Mouse (Mus musculus): ENCODE measurements around the gene Lrrc29. TPM values are rescaled to one million over a fixed set of nuclear protein-coding genes. Genes with fewer than 3 reads are reported as not detected.

The Lrrc29 gene
- polyA plus RNA-seq, 1 experiment from 2014 or later: 0.61 TPM

DNA sequence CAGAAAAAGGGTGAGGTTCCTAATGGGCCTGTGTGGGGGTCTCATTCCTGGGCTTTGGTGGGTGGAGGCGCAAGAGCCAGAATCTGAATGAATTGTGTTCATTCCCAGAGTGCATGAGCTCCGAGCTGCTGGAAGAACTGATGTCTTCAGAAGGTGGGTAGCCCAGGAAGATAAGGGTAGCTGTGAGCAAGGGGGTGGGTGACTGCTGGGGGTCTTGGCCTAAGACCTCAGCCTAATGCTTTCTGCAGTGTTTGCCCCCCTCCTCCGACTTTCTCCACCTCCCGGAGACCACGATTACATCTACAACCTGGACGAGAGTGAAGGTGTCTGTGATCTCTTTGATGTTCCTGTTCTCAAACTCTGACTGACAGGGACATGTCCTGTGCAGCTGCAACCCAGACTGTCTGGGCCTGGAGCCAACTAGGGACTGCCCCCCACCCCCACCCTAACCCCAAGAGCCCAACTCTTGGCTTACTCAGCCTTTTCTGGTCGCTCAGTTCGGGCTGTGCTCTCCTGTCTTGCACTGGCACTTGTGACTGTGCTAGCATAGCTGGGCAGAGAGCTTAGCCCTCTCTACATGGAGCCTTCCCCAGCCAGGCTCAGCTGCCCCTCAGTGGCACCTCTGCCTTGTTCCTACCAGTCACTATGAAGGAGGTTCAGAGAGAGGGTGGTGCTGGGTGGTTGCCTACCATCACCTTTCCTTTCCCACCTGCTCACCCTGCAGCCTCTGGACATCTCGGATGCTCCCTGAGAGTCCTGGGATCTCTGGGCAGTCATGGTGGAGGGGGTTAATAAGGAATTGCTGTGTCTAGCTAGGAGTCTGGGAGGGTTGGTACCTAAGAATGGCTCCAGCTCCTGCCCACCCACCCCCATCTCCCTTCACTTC, 21.5 kb downstream of the Lrrc29 start:
- H3K36me3 ChIP-seq (ENCODE audit: poor library complexity, severe bottlenecking): peaks cover 88% of the 10 kb centered on the region
- no peak overlapping the region for H3K4me3 ChIP-seq
- no peaks in the 10 kb centered on the region for H3K27me3 ChIP-seq
- 67% methylated on average over 9 of the region's 9 CpGs for WGBS
- no peak overlapping the region for H3K9ac ChIP-seq
- no peak overlapping the region for H3K27ac ChIP-seq
- peaks cover 19% of the 10 kb centered on the region for H3K4me1 ChIP-seq
- no peaks in the 10 kb centered on the region for H3K9me3 ChIP-seq (replicated peaks)
- no peak overlapping the region for H3K4me2 ChIP-seq
- ATAC-seq: peak; percentile 22; the same call in 1 of the 2 replicates

DNA sequence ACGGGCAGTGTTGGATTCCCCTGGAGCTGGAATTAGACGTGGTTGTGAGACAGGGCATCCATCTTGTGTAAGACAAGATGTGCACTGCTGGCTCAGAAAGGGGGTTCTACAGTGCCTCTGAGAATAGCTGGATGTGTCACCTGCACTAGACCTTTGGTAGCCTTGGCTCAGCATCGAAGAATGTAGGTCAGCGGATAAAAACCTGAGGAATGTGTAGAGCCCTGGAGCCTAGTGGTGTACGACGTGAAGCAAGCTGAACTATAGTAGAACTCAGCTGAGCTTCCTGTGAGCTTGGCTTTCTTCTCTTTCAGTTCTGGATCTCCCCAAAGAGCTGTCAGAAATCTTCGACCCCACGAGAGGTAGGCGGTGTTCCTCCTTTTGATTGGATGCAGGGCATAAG, 22.2 kb downstream of the Lrrc29 start:
- Histone ChIP-seq H3K9me3 (replicated peaks) (no peaks in the 10 kb centered on the region), H3K4me3 (no peak overlapping the region), H3K4me1 (peaks cover 24% of the 10 kb centered on the region), H3K4me2 (no peak overlapping the region), H3K27me3 (no peaks in the 10 kb centered on the region), H3K9ac (no peak overlapping the region), H3K27ac (no peak overlapping the region), H3K36me3 (ENCODE audit: poor library complexity, severe bottlenecking) (peaks cover 88% of the 10 kb centered on the region)
- WGBS: 89% methylated on average over 9 of the region's 9 CpGs
- no peak for ATAC-seq

DNA sequence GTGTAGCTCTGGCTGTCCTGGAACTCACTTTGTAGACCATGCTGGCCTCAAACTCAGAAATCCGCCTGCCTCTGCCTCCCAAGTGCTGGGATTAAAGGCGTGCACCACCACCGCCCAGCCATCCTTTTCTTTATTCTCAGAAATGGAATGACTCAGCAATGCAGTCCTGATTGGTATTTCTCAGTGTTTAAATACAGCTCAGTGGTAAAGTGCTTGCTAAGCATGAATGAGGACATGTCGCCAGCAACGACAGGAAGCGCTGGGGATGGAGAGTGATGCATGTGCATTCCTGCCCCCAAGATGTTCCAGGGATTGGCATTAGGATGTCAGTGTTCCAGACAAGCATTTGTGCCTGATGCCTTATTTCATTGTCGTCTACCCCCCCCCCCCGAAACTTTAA, 22.7 kb downstream of the Lrrc29 start:
- Histone ChIP-seq H3K4me3 (no peak overlapping the region), H3K9me3 (replicated peaks) (no peaks in the 10 kb centered on the region), H3K9ac (no peak overlapping the region), H3K27ac (no peak overlapping the region), H3K4me2 (no peak overlapping the region), H3K36me3 (ENCODE audit: poor library complexity, severe bottlenecking) (peaks cover 86% of the 10 kb centered on the region), H3K4me1 (peaks cover 29% of the 10 kb centered on the region), H3K27me3 (no peaks in the 10 kb centered on the region)
- no peak for ATAC-seq
- 93% methylated on average over 8 of the region's 8 CpGs for WGBS

DNA sequence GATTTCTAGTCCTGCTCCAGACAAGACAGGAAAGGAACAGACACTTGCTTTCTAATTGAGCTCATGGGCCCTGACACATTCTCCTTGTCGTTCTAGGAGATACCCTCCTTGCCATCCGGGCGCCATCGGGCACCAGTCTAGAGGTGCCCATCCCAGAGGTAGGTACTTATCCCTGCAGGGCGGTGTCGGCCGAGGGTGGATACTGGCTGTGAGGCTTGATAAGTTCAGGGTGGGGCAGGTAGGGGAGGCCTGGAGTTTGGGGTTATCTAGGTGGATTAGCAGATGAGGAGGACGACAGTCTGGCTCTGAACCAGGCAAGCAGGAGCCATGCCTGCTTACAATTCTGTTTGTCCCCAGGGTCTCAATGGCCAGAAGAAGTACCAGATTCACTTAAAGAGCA, 26.1 kb downstream of the Lrrc29 start:
- ATAC-seq: no peak
- H3K4me2 ChIP-seq: no peak overlapping the region
- H3K9me3 ChIP-seq (replicated peaks): no peaks in the 10 kb centered on the region
- WGBS: 93% methylated on average over 8 of the region's 8 CpGs
- peaks cover 63% of the 10 kb centered on the region for H3K36me3 ChIP-seq (ENCODE audit: poor library complexity, severe bottlenecking)
- no peaks in the 10 kb centered on the region for H3K27me3 ChIP-seq
- H3K27ac ChIP-seq: no peak overlapping the region
- H3K9ac ChIP-seq: no peak overlapping the region
- H3K4me3 ChIP-seq: no peak overlapping the region
- H3K4me1 ChIP-seq: peaks cover 29% of the 10 kb centered on the region

- 68% methylated on average over 18 of the region's 18 CpGs for WGBS
- ATAC-seq: no peak
- Histone ChIP-seq H3K36me3 (ENCODE audit: poor library complexity, severe bottlenecking) (peaks cover 50% of the 10 kb centered on the region), H3K27ac (no peak overlapping the region), H3K4me3 (peak overlapping the region; percentile 100), H3K4me1 (peaks cover 25% of the 10 kb centered on the region), H3K9ac (peak overlapping the region; percentile 96), H3K4me2 (peak overlapping the region; percentile 98), H3K9me3 (replicated peaks) (no peaks in the 10 kb centered on the region), H3K27me3 (no peaks in the 10 kb centered on the region)
These were observed 27.5 kb downstream of the Lrrc29 start for GRCm38 (mm10) chr8:105298351-105299252.

DNA sequence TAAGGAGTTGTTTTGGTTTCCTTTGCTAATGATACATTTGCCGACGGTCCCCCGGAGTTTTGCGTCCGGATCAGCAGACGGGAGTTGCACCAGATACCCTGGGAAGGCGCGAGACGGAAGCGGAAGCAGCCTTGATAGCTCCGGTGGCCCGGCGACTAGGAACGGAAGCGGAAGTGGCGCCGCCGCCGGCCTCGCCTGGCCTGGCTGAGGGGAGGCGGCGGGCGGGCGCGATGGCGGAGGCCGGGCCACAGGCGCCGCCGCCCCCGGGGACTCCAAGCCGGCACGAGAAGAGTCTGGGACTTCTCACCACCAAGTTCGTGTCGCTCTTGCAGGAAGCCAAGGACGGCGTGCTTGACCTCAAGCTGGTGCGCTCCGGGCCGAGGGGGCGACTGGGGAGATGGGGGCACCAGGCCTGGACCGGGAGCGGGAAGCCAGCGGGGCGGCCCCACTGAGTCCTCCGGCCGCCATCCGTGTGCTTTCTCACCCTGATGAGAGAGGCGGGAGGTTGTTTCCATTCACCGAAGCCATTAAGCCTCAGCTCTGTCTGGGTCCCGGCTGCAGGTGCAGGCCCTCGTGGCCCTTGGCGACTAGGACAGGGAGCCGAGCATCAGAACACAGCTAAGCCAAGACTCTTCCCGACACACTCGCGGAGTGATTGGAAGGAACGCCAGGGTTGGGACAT, 28.4 kb downstream of the Lrrc29 start, which contains the start of gene E2f4:
TSS of gene E2f4 (plus strand) at position 153 of the 682 bp plus-strand sequence.
- Histone ChIP-seq H3K4me3 (peak within 1 kb of the TSS; percentile 100), H3K4me2 (peak within 1 kb of the TSS; percentile 98), H3K9ac (peak within 1 kb of the TSS; percentile 96), H3K9me3 (replicated peaks) (no peaks in the 10 kb centered on the region), H3K36me3 (ENCODE audit: poor library complexity, severe bottlenecking) (peaks cover 40% of the 10 kb centered on the region), H3K27ac (peak within 1 kb of the TSS; percentile 40; the same call in 1 of the 2 replicates), H3K4me1 (peaks cover 25% of the 10 kb centered on the region), H3K27me3 (no peaks in the 10 kb centered on the region)
- ATAC-seq: peak; percentile 94
- under 1% methylated on average over 58 of the region's 58 CpGs for WGBS

DNA sequence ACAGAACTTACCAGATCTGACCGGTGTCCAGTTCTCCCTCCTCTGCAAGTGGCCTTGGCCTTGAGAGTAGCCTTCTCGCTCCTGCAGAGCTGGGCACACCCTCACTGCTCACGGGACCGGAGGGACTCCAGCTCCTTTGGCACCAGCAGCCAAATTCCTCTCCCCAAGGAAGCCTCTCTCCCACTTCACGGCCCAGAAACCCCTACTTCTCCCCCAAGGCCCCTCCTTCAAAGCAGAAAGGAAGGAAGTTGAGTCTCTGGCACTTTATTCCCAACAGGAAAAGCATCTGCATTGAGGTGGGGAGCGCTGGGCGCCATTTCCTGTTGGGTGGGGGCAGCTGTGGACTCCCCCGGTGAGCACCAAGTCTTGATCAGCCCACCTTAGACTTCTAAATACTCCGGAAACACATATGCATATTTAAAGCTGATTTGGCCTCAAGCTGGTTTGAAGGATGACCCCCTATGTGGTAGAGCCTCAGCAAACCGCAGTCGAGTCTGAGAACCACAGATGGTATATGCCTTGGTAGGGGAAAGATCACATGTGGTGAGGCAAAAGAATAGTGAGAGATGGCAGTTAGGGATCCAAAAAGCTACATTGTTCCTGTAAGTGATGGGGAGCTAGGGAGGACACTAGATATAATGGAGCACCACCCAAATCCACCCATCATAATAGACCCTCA, 30.0 kb downstream of the Lrrc29 start, which contains the start of gene Exoc3l:
TSS of gene Exoc3l (minus strand) at position 207 of the 679 bp plus-strand sequence.
- no peaks in the 10 kb centered on the region for H3K9me3 ChIP-seq (replicated peaks)
- peak within 1 kb of the TSS; percentile 98 for H3K4me2 ChIP-seq
- no peak for ATAC-seq
- WGBS: 77% methylated on average over 11 of the region's 11 CpGs
- no peaks in the 10 kb centered on the region for H3K27me3 ChIP-seq
- no peak within 1 kb of the TSS for H3K27ac ChIP-seq
- peaks cover 24% of the 10 kb centered on the region for H3K36me3 ChIP-seq (ENCODE audit: poor library complexity, severe bottlenecking)
- peak within 1 kb of the TSS; percentile 96; the same call in 1 of the 2 replicates for H3K9ac ChIP-seq
- peak within 1 kb of the TSS; percentile 100 for H3K4me3 ChIP-seq
- peaks cover 27% of the 10 kb centered on the region for H3K4me1 ChIP-seq

DNA sequence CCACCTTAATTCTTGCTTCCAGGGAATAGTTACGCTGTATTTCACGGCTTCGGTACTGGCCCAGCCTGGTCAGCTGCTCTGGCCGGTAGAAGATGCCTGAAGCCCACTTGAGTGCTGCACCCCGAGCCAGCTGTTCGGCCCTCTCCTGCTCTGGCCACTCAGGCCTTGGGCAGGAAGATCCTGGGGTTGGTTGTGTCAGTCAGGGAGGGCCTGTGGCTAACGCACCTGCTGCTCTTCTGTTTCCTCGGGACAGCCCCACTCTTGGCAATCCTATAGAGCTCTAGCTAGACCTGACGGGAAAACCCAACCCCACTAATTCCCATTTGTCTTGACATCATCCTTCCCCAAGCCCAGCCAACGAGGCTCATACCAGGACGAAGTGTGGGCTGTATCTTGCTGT, 30.8 kb downstream of the Lrrc29 start:
- WGBS: 67% methylated on average over 11 of the region's 11 CpGs
- no peak overlapping the region for H3K4me3 ChIP-seq
- peaks cover 16% of the 10 kb centered on the region for H3K36me3 ChIP-seq (ENCODE audit: poor library complexity, severe bottlenecking)
- H3K4me1 ChIP-seq: peaks cover 35% of the 10 kb centered on the region
- H3K9ac ChIP-seq: no peak overlapping the region
- H3K27me3 ChIP-seq: peaks cover 6% of the 10 kb centered on the region
- no peak overlapping the region for H3K4me2 ChIP-seq
- H3K9me3 ChIP-seq (replicated peaks): no peaks in the 10 kb centered on the region
- no peak overlapping the region for H3K27ac ChIP-seq
- ATAC-seq: no peak

DNA sequence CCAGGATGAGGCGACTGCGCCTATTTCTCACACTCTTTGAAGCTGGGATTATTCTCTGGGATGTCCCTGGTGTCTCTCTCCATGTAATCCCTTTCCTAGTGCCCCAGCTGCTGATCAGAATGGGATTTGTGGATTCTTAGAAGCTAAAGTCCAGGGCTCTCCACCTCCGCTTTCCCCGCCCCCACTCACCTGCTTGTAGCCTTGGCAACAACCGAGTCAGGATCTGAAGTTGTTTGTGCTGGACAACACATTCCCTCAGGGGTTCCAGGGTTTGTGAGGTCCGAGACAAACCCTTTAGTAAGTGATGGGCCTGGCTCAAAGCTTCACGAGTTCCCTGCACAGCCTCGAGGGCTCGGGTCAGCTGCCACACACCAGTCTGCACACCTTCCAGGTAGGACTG, 31.3 kb downstream of the Lrrc29 start:
- Histone ChIP-seq H3K9ac (no peak overlapping the region; the same call in 1 of the 2 replicates), H3K4me2 (no peak overlapping the region), H3K36me3 (ENCODE audit: poor library complexity, severe bottlenecking) (peaks cover 11% of the 10 kb centered on the region), H3K27ac (no peak overlapping the region), H3K4me3 (no peak overlapping the region), H3K9me3 (replicated peaks) (no peaks in the 10 kb centered on the region), H3K27me3 (peaks cover 11% of the 10 kb centered on the region), H3K4me1 (peaks cover 38% of the 10 kb centered on the region)
- WGBS: 61% methylated on average over 9 of the region's 9 CpGs
- ATAC-seq: no peak

- no peak overlapping the region for H3K4me3 ChIP-seq
- no peak overlapping the region for H3K9ac ChIP-seq
- no peak for ATAC-seq
- peaks cover 11% of the 10 kb centered on the region for H3K27me3 ChIP-seq
- no peaks in the 10 kb centered on the region for H3K36me3 ChIP-seq (ENCODE audit: poor library complexity, severe bottlenecking)
- no peak overlapping the region for H3K27ac ChIP-seq
- 66% methylated on average over 19 of the region's 19 CpGs for WGBS
- H3K4me2 ChIP-seq: no peak overlapping the region
- no peaks in the 10 kb centered on the region for H3K9me3 ChIP-seq (replicated peaks)
- H3K4me1 ChIP-seq: peaks cover 34% of the 10 kb centered on the region
These were observed 32.7 kb downstream of the Lrrc29 start for GRCm38 (mm10) chr8:105293405-105293804.

- Histone ChIP-seq H3K9ac (no peak overlapping the region), H3K4me2 (no peak overlapping the region), H3K4me3 (no peak overlapping the region), H3K9me3 (replicated peaks) (no peaks in the 10 kb centered on the region), H3K4me1 (peaks cover 38% of the 10 kb centered on the region), H3K27me3 (peaks cover 11% of the 10 kb centered on the region), H3K27ac (no peak overlapping the region), H3K36me3 (ENCODE audit: poor library complexity, severe bottlenecking) (no peaks in the 10 kb centered on the region)
- 73% methylated on average over 7 of the region's 7 CpGs for WGBS
- no peak for ATAC-seq
These were observed 33.6 kb downstream of the Lrrc29 start for GRCm38 (mm10) chr8:105292471-105292870.

Data from forebrain, embryonic 13.5 days (tissue).